In genomic region chr13:31808804-31809420, GRCm38 (mm10) we compare ENCODE assay signal across 8 mouse cellular contexts. TPM values are rescaled to one million over a fixed set of nuclear protein-coding genes. Genes with fewer than 3 reads are reported as not detected.
DNase-seq lines count a peak whose midpoint lies in the region; ATAC-seq and TF ChIP-seq lines count a peak whose summit lies in the region.

No protein-coding gene starts in this region.

- H3K27ac ChIP-seq in lung, embryonic 14.5 days (ENCODE audit: low read depth): peak overlapping the region; percentile 92; the same call in 1 of the 2 replicates
- H3K27ac ChIP-seq in embryonic fibroblast, embryonic 13.5 days (ENCODE audit: insufficient read depth, low read length): peak overlapping the region; percentile 60
- no peak overlapping the region for H3K27ac ChIP-seq in intestine, embryonic 16.5 days (ENCODE audit: low read length)
- peak overlapping the region; percentile 22; the same call in 1 of the 2 replicates for H3K27ac ChIP-seq in neural tube, embryonic 14.5 days (ENCODE audit: low read depth, low read length)

- H3K4me1 ChIP-seq in lung, embryonic 14.5 days (ENCODE audit: insufficient read depth): no peaks in the 10 kb centered on the region
- H3K4me1 ChIP-seq in embryonic fibroblast, embryonic 13.5 days (ENCODE audit: control insufficient read depth, insufficient read depth, low read length): no peaks in the 10 kb centered on the region
- H3K4me1 ChIP-seq in intestine, embryonic 16.5 days (ENCODE audit: control insufficient read depth, insufficient read depth, low read length): peaks cover 33% of the 10 kb centered on the region
- peaks cover 10% of the 10 kb centered on the region; the same call in 1 of the 2 replicates for H3K4me1 ChIP-seq in neural tube, embryonic 14.5 days (ENCODE audit: control insufficient read depth, insufficient read depth, low read length)

- peak overlapping the region; percentile 59 for H3K4me3 ChIP-seq in lung, embryonic 14.5 days (ENCODE audit: low read depth, low read length)
- peak overlapping the region; percentile 80 for H3K4me3 ChIP-seq in embryonic fibroblast, embryonic 13.5 days (ENCODE audit: insufficient read depth, low read length)
- peak overlapping the region; percentile 61 for H3K4me3 ChIP-seq in intestine, embryonic 16.5 days (ENCODE audit: low read length)
- peak overlapping the region; percentile 34 for H3K4me3 ChIP-seq in neural tube, embryonic 14.5 days (ENCODE audit: low read depth, low read length)

- ATAC-seq in lung, embryonic 14.5 days (ENCODE audit: insufficient read depth): no peak
- ATAC-seq in intestine, embryonic 16.5 days: no peak
- no peak for ATAC-seq in neural tube, embryonic 14.5 days (ENCODE audit: low read depth)

- H3K27me3 ChIP-seq in lung, embryonic 14.5 days (ENCODE audit: insufficient read depth, low read length): peaks cover 92% of the 10 kb centered on the region
- H3K27me3 ChIP-seq in intestine, embryonic 16.5 days (replicated peaks; ENCODE audit: control insufficient read depth, insufficient read depth, low read length): peaks cover 78% of the 10 kb centered on the region
- peaks cover 68% of the 10 kb centered on the region for H3K27me3 ChIP-seq in neural tube, embryonic 14.5 days (ENCODE audit: control insufficient read depth, insufficient read depth, low read length)

- peak overlapping the region; percentile 99 for H3K4me2 ChIP-seq in lung, embryonic 14.5 days
- peak overlapping the region; percentile 99 for H3K4me2 ChIP-seq in intestine, embryonic 16.5 days (ENCODE audit: low read depth, low read length)
- no peak overlapping the region for H3K4me2 ChIP-seq in neural tube, embryonic 14.5 days (ENCODE audit: low read depth, low read length)

- no peaks in the 10 kb centered on the region for H3K36me3 ChIP-seq in lung, embryonic 14.5 days (ENCODE audit: insufficient read depth)
- H3K36me3 ChIP-seq in intestine, embryonic 16.5 days (ENCODE audit: control insufficient read depth, insufficient read depth, low read length): no peaks in the 10 kb centered on the region
- H3K36me3 ChIP-seq in neural tube, embryonic 14.5 days (ENCODE audit: control insufficient read depth, insufficient read depth, low read length): no peaks in the 10 kb centered on the region

- H3K9ac ChIP-seq in lung, embryonic 14.5 days: peak overlapping the region; percentile 70
- H3K9ac ChIP-seq in intestine, embryonic 16.5 days (ENCODE audit: low read depth, low read length): peak overlapping the region; percentile 65; the same call in 1 of the 2 replicates
- H3K9ac ChIP-seq in neural tube, embryonic 14.5 days (replicated peaks; ENCODE audit: low read depth, low read length): peak overlapping the region; percentile 50; the same call in 1 of the 2 replicates

- peak; percentile 48 for DNase-seq in lung, embryonic 14.5 days
- no peak for DNase-seq in lung, postnatal 10 days
- DNase-seq in thymus, adult 18-20 months: no peak
- DNase-seq in layer of hippocampus, postnatal 10 days (ENCODE audit: low spot score in 2 of 2): no peak
- no peak for DNase-seq in layer of hippocampus, postnatal 25 days (ENCODE audit: extremely low spot score in 1 of 2, low spot score in 1 of 2)

- no peak for TF ChIP-seq POLR2A in embryonic fibroblast, embryonic 13.5 days (IDR thresholded peaks at IDR 0.05; ENCODE audit: low read depth, low read length)

- TF ChIP-seq CTCF in lung, embryonic 14.5 days (IDR thresholded peaks at IDR 0.05; ENCODE audit: low read depth): no peak
- no peak for TF ChIP-seq CTCF in embryonic fibroblast, embryonic 13.5 days (IDR thresholded peaks at IDR 0.05; ENCODE audit: borderline replicate concordance, insufficient read depth, low read length)

- 12% methylated on average over 16 of the region's 16 CpGs for WGBS in lung, embryonic 14.5 days
- 12% methylated on average over 16 of the region's 16 CpGs for WGBS in intestine, embryonic 16.5 days
- WGBS in neural tube, embryonic 14.5 days: 4% methylated on average over 16 of the region's 16 CpGs

- H3K9me3 ChIP-seq in lung, embryonic 14.5 days (ENCODE audit: low read depth, low read length): no peaks in the 10 kb centered on the region
- H3K9me3 ChIP-seq in intestine, embryonic 16.5 days (ENCODE audit: control insufficient read depth, low read length): no peaks in the 10 kb centered on the region
- H3K9me3 ChIP-seq in neural tube, embryonic 14.5 days (ENCODE audit: control insufficient read depth, low read length): no peaks in the 10 kb centered on the region

RNA-seq across cellular contexts. Expression of gene Foxc1, which starts 2.5 kb away (rescaled TPM):
- polyA plus RNA-seq in lung, embryonic 14.5 days (2014; fragmentation: Nextera tagmentation; extraction: Ambion mirVana): 0.63 and 0.74 TPM in 2 replicates
- polyA plus RNA-seq in embryonic fibroblast, embryonic 13.5 days (2011; ENCODE audit: insufficient read length, low read depth, missing spikeins): 14.4 and 19.7 TPM in 2 replicates
- polyA plus RNA-seq in intestine, embryonic 16.5 days (2015; fragmentation: Nextera tagmentation; extraction: Ambion mirVana): 0.06 and 0.07 TPM in 2 replicates
- polyA plus RNA-seq in neural tube, embryonic 14.5 days (2014; fragmentation: Nextera tagmentation; extraction: Ambion mirVana): 0.50 and 3.0 TPM in 2 replicates
- 1 to 10 TPM; 5.6 to 6.2 TPM for total RNA-seq in layer of hippocampus, postnatal 10 days (2021)
- total RNA-seq in layer of hippocampus, postnatal 25 days (2021): 1 to 10 TPM; 3.6 to 4.2 TPM
